Mouse (Mus musculus): ENCODE data around the gene Tnk2.
A peak's percentile ranks its signal among the peaks of the same experiment; 100 is the strongest.

The Tnk2 gene

DNA sequence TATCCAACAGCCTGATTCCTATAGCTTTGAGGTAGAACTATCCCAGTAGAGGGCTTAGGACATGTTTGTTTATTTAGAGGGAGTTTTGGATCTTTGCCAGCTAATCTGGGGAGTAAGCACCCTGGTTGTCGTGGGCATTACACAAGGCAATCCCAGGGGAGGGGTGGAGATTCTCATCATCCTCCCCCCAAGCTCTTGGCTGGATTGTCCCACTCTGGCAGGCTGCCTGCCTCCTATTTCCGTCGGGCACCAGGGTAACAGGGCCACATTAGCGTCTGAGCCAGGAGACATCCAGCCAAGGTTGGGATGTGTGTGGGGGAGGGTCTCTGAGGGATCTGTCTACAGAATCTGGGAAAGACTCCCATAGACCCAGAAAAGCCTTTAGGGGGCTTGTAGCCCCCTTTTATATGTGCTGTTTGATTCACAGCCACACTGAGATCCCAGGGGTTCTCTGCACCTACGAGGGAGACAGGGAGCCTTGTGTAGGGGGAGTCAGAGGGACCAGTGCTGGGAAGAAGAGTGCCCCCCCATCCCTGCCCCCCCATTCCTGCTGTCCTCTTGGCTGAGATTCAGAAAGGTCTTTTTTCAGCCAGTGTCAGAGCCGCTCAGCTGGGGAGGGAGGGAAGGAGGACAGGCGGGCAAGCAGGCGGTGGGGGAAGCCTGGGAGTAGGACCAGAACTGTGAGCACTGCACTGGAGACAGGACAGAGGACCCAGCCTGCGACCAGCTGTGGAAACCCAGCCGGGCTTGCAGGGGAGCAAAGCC is 17.1 kb downstream of the Tnk2 start:
- peak in 1 of 2 experiments; percentile 38 for DNase-seq

DNA sequence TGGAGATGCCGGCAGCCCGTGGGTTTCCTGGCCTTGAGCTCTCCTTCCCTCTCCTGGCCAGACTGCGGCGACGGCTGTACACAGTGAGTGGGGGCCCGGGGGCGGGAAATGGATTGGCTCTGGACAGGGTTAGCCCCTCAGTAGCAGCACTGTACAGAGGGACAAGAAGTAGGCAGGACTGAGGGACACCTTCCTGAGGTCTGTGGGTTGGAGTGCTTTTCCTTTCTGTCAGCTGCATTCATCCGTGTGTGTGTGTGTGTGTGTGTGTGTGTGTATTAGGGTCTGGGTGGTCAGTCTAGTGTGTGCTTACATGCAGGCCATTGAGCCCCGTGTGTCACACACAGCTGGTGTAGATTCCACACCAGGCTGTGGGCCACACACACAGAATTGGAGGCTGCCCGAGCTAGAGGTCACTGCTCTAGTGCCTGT is 17.8 kb downstream of the Tnk2 start:
- peak in 1 of 2 experiments; percentile 41 for DNase-seq

DNA sequence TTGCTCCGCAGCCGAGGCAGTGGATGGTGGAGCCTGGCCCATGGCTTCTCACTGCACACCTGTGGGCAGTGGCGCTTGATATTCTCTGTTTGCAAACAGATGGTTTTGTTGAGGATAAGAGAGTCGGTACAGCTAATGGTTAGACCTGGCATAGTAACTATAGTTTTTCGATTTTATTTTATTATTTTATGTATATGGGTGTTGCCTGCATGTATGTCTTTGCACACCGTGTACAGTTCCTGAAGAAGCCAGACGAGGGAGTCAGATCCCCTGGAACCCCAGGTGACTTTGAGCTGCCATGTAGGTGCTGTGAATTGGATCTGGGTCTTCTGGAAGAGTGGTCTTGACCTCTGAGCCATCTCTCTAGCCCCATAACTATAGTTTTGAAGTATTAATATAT is 18.7 kb downstream of the Tnk2 start:
- DNase-seq = no peak

DNA sequence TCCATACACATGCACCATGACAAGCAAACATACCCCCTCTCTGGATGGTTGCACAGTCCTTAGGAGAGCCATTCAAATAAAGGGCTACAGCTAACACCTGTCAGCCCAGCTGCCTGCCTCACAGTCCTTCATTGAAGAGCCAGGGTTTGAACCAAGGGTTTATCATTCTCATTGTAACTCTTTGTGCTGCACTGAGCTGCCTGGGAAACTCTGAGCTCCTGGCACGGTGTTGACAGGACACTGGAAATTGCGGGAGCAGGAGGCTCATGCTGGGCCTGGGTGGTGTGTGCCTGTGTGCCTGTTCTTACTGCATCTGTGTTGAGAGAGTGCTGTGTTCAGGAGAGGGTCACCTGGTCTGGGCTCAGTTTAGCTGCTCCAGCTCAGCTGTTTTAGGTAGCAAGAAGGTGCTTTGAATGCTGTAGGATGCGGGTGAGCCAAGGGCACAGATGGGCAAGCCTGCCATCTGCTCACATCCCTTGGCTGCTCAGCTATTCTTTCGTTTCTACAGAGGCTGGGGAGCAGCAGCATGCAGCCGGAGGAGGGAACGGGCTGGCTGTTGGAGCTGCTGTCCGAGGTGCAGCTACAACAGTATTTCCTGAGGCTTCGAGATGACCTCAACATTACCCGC is 19.7 kb downstream of the Tnk2 start:
- no peak for DNase-seq

DNA sequence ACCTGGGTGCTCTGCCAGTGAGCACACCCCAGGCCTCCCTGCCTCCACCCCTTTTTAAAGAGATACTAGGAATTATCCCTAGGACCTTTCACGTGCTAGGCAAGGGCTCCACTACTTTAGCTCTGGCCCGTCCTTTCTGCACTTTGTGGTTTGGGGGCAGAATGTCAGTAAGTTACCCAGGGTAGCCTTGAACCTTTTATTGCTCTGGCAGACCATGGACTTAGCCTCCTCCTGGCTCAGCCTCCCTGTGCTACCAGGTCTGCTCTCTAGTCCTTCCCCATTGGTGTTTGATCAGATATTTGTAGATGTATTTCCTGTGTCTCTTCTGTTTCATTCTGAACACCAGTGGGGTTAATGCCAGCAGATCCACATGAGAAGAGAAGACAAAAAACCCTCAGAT is 20.5 kb downstream of the Tnk2 start:
- DNase-seq = no peak

DNA sequence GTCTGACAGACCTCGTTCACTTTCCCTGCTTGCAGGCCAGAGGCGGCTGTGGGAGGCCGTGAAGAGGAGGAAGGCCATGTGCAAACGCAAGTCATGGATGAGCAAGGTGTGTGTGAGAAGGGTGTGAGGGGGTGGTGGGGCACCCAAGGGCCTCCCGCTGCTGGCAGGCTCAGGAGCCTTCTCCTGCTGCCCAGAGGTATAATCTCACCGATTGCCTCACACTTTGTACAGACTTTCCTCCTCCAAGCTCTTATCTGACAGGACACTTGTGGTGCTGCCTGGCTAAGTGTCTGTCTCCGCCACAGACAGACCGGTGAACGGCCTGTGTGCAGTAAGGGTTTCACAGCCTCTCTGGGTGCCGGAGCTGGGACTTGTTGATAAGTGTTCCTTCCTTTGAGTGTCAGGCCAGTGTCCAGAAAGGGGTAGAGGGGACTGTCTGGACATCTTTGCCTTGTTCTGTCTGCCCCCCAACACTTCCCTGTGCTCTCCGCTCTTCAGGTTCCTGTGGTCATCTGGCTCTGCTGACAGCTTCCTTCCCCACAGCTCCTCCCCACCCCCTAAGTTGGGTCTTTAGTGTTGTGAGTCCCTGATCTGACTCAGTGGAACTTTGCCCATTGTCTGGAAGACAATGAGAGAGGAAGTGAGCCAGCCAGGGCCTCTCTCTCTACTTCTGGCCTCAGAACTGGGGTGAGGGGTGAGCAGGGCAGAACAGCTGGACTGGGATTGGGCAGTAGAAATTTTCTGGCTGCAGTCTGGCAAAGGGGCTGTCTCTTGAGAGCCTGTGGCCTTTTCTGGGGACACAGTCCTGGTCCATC is 22.4 kb downstream of the Tnk2 start:
- no peak for DNase-seq

DNA sequence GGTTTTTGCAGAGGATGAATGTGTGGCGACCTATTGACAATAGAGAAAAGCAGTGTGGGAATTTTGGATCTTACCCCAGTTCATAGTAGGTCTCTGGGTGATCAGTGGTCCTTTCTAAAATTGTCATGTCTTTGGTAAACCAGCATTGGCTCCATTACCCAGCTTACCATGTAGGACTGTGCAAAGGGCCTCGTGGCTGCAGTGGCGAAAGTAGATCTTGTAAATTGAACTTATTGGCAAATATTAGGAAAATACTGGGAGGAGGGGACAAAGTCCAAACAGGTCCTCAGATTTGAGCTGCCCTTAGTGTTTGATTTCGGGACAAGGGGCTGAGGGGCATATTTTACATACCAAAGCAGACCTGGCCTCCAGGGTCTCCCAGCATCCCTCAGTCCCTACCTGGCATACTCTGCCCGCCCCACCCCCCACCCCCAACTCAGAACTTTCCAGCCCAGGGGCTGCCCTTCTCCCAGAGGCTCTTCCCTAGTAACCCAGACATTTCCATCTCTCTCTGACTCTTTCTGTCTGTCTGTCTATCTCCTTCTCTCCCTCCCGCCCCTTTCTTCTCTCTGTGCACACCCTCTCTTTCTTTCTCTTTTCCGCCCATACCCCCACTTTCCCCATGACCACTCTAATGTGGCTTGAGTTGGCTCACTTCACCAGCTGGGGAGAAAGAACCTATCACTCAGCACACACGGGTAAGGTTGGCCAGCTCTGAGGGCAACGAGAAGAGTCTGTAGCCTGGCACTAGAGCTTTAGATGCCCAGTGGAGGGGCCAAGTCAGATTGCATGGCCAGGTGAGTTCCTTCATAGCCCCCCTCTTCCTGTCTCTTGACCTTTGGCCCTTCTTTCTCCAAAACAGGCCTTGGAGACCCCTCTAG is 23.2 kb downstream of the Tnk2 start:
- peak in 1 of 2 experiments; percentile 5 for DNase-seq

DNA sequence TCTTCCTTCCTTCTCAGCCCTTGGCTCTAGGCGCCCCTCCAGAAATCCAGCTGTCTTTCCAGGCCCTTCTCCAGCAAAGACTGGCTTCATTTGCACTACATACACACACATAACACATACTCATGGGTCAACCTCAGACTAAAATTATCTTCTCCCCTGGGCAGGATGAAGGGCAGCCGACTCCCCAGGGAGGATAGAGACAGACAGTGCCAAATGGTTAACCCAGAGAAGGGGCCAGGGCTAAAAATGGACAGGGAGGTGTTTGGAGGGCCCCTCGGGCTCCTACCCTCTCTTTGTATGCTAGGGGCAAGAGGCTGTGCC is 23.8 kb downstream of the Tnk2 start:
- no peak for DNase-seq

DNA sequence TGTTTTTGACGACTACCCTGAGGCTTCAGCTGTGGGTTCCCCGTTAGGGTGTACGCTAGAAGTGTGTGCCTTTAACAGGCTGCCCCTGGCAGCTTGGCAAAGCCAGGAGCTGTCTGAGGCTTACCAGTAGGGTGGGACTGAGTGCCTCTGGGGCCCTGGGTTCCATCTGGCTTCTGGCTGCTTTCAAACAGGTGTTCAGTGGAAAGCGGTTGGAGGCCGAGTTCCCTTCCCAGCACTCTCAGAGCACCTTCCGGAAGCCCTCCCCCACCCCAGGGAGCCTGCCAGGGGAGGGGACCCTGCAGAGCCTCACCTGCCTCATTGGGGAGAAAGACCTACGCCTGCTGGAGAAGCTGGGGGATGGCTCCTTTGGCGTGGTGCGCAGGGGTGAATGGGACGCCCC is 24.4 kb downstream of the Tnk2 start:
- DNase-seq = peak; percentile 70 to 87

DNA sequence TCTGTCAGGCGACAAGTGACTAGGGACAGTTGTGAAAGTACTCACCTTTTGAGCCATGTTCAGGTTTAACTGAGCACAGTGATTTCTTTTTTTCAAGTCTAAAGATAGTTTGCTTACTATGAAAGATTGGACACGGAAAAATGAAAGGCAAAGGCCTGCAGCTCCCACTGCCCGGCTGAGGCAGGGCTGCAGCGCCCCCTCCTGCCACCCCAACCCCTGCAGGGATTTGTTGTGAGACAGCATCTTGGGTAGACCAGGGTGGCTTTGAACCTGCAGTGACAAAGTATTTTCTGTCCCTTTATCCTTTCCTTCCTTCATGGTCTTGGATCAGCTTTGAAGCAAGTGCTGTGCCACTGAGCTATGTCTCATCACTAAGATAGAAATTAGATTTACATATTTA is 24.8 kb downstream of the Tnk2 start:
- peak; percentile 68 to 74 for DNase-seq

DNA sequence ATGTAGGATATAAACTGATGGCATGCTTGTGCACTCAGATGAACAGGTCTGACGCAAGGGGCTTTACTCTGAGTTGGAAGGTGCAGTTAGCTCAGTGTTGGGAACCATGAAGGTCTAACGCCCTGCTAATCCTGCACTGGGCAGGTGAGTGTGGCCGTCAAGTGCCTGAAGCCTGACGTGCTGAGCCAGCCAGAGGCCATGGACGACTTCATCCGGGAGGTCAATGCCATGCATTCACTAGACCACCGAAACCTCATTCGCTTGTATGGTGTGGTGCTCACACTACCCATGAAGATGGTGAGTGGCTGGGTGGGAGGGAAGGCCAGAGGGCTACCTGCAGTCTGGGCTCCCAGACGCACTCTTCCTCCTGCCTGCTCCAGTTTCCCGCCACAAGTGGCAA is 25.6 kb downstream of the Tnk2 start:
- no peak for DNase-seq

DNA sequence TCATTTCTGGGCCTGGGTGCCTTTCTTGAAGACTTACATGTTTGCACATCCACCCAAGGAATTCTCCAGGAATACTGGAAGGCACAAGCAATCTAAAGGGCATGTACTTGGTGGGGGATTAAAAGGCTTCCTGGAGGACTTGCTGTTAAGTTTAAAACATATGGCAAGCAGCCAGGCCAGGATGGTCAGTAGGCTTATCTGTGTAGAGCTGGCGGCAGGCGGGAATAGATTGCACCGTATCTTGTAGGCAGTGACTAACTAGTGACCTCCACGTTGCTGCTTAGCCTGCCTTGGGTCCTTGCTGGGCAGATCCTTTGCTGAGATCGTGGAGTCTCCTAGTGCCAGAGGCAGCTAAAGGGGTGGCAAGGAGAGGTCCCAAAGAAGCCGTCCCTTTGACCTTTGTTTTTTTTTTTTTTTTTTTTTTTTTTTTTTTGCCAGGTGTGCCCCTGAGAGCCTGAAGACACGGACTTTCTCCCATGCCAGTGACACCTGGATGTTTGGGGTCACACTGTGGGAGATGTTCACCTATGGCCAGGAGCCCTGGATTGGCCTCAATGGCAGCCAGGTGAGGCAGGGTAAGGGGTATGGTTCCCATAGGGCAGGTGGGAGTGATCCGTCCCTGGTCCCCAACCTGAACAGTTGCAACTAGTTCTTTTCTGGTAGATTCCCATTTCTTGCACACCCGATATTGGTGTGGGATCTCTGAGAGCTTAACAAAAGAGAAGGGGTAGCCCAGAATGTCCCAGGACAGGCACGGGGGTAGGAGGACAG is 26.9 kb downstream of the Tnk2 start:
- DNase-seq = peak in 1 of 2 experiments; percentile 3

DNA sequence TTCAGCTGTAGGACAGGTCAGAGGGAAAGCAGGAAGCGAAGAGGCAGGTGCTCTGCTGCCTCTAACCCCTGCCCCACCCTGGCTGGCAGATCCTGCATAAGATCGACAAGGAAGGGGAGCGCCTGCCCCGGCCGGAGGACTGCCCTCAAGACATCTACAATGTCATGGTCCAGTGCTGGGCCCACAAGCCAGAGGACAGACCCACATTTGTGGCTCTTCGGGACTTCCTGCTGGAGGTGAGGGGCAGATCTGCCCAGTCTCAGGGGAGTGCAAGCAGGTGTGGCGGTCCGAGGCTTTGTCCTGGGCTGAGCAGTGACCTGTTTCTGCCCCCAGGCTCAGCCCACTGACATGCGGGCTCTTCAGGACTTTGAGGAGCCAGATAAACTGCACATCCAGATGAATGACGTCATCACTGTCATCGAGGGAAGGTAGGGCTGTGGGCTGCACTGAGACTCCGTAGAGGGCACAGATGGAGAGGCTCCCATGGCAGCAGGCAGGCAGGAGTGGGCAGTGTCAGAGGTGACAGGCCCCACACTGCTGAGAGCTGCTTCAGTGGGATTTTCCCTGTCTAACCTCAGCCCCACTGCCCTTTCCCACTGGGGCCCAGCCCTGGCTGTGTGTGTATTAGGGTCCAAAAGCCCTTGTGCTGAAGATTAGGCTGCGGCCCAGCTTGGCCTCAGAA is 27.7 kb downstream of the Tnk2 start:
- DNase-seq = no peak

DNA sequence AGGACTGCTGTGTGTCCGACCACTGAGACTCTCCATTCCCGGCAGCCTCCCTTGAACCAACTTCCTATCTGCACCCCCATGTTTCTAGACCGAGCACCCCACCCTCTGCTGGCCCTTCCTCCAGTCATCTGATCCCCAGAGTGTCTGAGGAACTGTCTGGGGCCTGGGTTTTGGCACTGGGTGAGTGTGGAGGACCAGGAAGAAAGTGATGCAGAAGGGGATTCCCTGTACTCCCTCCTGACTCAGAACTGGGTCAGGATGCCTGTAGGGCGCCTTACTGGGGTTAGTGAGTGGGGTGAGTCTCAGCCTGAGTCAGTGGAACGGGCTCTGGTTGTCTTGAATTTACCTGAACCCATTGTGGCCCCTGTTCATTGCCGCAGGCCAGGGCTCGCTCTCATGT is 28.6 kb downstream of the Tnk2 start:
- no peak for DNase-seq

DNA sequence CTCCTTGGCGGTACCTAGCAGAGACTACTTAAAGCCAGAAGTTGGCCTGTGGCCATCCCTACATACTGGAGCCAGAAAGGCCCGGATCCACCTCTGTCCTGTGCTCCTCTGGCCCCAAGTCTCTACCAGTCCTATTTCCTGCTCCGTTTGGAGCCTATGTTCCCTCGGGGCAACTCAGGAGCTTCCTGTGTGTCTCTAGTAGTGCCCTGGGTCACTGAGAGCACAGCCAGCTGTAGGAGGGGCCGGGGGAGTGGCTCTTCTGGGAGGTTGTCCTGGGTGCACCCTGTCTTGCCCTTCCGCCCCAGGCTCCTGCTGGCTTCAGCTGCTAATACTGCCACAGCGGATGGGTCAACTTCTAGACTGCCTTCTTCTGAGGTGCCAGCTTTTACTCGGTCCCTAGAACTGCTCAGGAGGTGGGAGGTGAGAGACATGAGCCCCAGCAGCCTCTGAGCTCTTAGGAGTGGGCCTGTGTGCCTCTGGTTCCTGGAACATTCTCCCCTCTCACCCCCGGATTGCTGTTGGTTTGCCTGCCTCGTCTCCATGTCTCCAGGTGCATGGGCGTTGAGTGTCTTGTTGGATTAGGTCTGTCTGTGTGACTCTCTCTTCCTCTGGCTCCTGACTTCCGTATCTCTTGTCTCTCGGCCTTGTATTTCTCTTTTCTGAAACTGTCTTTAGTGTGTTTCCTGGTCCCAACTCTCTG is 29.3 kb downstream of the Tnk2 start:
- peak in 1 of 2 experiments; percentile 3 for DNase-seq

DNA sequence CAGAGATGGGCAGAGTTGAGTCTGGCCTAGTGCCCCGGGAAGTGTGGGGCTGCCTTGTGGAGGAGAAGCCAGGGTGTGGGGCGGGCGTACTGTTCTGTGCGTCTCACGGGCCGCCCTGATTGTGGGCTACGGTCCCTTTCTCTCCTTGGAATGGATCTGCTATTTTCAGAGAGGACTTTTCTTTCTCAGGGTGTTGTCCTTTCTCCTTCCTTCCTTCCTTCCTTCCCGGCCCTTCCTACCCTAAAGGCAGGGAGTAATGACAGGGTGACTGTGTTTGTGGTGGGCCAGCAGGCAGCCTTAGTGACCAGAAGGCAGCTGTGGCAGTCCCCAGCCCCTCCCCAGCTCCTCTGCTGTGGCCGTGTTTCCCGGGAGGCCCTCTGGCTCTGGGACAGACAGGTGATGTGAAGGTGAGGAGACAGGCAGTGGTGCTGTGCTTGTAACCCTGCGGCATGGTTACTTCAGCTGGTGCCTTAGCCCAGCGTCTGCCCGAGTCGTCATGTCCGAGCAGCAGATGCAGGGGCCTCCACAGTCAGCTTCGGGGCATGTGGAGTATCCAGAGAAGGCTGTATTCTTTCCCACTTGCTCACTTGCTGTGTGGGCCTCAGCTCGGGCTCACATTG is 30.6 kb downstream of the Tnk2 start:
- peak in 1 of 2 experiments; percentile 2 for DNase-seq

DNA sequence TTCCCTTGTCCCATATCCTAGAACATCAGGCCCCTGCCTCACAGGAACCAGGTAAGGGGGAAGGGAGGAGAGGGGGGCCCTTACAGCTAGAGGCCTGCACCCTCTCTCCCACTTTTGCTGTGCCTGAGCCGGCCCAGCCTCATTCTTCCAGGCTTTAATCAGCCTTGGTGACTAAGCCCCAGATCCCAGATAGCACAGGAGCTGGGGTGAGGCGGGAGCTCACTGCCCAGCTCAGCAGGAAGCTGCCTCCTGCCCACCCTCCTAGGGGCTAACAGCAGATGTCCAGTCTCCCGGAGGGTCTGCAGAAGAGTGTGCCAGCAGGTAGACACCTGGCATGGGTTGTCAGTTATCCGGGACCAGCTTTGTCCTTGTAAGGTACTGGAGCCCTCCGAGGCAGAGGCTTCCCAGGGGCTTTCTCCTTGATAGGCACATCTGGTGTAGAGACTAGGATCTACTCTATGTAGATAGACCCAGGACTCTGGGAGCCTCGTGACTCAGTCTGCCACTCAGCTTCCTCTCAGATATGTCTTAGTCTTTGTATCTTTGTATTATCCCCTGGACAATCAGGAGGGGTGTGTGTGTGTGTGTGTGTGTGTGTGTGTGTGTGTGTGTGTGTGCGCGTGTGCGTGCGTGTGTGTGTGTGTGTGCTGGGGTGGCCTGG is 33.5 kb downstream of the Tnk2 start:
- DNase-seq = no peak

DNA sequence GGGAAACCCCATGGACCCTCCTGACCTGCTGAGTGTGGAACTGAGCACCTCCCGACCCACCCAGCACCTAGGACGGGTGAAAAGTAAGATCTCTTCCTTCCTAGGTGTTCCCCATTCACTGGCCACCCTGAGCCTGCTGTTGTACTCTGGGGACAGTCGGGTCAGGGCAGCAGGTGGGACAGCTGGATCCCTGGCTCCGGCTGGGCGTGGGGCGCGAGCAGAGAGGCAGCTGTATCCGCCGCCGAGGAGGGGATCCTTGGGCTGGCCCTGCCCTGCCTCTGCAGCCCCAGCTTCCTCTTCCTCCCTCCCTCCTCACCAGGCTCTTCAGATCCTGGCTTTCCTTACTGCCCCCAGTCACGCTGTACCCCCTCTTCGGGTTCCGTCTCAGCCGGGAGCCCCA is 34.2 kb downstream of the Tnk2 start:
- DNase-seq = peak in 1 of 2 experiments; percentile 9

DNA sequence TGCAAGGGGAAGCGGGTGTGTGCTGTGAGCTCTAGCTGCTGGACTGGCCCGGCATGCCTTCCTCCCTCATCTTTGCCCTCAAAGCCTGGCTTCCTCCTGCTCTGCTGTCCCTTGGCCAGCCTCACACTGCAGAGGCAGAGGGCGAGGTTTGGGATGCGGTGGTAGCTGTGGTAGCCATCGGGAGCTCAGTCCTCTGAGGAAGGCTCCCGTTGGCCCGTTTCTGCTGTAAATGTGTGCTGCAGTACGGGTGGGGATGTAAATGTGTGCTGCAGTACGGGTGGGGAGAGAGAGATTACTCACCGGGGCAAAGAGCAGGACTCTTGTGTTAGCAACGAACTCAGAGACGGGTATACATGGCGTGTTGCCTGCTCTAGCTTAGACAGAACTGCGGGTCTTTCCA is 35.1 kb downstream of the Tnk2 start:
- peak in 1 of 2 experiments; percentile 3 for DNase-seq

DNA sequence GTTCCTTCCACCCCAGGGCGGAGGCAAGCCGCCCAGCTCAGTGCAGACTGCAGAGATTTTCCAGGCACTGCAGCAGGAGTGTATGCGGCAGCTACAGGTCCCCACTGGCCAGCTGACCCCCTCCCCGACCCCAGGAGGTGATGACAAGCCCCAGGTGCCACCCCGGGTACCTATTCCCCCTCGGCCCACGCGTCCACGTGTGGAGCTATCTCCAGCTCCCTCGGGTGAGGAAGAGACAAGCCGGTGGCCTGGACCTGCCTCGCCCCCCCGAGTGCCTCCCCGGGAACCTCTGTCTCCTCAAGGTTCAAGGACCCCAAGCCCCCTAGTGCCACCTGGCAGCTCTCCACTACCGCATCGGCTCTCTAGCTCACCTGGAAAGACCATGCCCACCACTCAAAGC is 36.3 kb downstream of the Tnk2 start:
- DNase-seq = no peak
